Mouse (Mus musculus) right cerebral cortex, postnatal 25 days (tissue): ENCODE data around the gene Mroh2a.

Source experiments
- DNase-seq: peaks from one replicate; pipeline ENCODE4 v3.0.0; 2022

Gene Mroh2a

DNA sequence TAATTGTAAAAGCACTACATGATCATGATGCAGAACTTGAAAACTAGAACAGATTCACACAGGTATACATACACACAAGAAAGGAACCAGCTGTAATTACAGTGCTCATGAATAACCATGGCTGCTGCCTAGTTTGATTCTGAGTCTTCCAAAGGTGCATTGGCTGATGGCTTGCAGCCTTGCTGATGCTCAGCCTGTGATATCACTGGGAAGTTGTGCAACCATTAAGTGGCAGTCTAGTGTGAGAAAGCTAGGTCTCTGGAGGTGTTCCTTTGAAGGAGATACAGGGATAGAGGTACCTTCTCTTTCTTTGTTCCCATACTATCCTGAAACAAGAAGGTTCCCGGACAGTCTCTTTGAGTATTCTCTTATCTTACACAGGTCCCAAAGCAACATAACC, 7.7 kb upstream of the Mroh2a start:
- DNase-seq = no peak

DNA sequence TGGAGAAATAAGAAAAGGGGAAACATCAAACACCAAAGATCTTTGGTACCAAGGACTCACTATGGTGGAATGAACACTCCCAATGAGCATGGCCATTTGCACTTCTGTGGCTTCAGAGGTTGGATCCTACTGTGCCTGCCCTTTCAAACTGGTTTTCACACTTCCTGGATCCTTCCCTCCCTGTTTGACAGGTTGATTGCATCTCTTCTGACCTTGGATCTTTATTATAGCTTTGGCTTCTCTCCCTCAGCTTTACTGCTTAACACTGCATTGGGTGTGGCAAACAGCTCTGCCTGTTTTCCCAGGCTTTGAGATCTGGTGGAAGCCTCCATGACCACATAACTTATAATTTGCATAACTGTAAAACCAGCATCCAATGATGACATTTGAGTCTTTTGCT, 6.5 kb upstream of the Mroh2a start:
- peak; percentile 5 for DNase-seq

DNA sequence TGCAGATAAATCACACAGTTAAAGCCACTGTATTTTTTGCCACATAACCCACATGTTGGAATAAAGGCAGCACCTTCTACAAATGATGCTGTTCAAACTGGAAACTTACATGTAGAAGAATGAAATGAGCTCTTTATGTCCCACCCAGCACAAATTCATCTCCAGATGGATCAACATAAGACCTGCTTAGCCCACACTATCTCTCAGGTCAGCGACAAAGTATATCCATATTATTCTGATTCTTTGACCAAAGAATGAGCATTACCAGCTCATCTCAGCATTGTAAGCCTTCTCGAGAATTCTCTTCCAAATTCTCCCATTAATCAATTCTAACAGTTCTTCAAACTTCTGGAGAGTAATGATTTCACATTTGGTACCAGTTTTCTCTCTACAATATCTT, 4.6 kb upstream of the Mroh2a start:
- DNase-seq = no peak

DNA sequence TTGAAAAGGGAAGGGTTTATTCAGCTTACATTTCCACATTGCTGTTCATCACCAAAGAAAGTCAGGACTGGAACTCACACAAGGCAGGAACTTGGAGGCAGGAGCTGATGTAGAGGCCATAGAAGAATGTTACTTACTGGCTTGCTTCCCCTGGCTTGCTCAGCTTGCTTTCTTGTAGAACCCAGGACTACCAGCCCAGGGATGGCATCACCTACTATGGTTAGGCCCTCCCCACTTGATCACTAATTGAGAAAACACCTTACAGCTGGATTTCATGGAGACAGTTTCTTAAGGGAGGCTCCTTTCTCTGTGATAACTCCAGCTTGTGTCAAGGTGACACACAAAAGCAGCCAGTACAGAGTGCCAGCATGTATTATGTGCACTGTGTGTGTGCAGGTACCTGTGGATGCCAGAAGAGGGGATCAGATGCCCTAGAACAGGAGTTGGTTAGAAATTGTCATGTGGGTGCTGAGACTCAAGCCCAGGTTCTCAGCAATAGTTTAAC, 3.7 kb upstream of the Mroh2a start:
- DNase-seq = peak; percentile 4

DNA sequence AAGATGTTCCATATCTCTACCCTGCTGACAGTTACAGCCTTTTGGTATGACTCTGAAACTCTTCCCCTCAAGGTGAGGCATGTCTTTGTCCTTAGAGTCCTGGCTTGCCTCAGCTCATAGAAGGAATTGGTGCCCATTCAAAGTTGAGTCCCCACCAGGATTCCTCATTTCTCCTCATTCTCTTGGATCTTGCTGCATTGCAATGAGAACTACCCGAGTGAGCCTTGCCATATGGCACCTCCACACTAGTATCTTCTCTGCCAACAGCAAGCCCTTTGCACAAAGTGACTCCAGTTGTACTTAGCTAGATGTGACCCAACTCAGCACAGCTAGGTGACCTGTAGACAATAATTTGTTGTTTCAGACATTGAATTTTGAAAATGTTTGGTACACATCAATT, 3.2 kb upstream of the Mroh2a start:
- DNase-seq = peak; percentile 3

DNA sequence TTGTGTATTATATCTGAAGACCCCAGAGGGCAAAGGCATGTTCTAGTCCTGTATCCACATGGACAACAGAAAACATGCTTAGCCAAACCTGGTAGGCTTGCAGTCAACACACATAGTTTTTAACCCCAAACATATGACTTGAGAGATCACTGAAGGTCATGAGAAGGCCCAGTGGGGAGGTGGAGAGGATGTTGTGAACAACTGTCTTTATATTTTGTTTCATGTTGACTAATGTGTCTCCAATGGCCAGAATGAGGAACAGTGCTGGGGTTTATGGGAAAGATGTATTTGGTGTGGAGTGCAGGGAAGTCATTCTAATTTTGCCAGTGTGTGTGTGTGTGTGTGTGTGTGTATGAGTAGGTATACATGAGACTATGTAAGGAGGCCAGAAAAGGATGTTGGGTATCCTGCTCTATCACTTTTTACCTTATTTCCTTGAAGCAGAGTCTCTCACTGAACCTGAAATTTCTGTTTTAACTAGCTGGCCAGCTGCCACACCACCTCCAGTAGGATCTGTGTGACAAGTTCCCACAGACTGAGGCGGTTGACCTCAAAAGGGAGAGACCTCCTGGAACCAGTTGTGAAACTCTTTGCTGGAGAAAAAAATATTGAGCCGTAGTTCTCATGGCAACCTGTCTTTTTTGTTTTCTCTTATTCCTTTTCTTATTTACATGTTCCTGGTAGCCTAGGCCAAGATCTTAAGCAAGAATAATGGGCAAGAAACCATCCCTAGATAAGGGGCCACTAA, 2.6 kb upstream of the Mroh2a start:
- peak; percentile 3 for DNase-seq

DNA sequence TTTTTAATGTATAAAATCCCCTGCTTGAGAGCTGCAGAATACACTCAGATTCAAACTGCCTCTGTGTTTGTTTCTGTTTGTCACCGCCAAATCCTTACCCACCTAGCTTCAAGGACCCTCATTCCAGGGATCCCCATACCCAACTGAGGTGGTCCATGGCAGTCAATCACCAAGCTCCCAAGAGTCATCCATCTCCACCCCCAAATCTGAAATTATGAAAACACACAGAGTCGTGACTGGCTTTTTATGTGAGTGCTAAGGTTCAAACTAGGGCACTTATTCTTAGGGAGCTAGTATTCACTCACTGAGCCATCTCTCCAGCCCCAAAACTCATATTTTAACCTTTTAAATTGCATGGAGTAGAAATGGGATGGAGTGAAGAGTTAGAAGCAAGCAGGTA, 1.5 kb upstream of the Mroh2a start:
- DNase-seq = peak; percentile 2

DNA sequence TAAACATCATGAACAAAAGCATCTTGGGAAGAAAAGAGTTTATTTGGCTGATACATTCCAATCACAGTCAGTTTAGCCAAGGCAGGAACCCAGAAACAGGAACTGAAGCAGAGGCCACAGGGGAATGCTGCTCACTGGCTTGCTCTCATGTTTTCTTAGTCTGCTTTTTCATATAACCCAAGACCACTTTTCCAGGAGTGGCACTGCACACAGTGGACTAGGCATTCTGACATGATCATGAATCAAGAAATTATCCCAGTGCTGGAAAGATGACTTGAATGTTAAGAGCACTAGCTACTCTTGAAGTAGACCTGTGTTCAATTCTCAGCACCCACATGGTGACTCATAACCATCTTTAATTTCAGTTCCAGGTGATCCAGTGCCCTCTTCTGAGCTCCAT, 1.0 kb upstream of the Mroh2a start:
- peak; percentile 2 for DNase-seq

DNA sequence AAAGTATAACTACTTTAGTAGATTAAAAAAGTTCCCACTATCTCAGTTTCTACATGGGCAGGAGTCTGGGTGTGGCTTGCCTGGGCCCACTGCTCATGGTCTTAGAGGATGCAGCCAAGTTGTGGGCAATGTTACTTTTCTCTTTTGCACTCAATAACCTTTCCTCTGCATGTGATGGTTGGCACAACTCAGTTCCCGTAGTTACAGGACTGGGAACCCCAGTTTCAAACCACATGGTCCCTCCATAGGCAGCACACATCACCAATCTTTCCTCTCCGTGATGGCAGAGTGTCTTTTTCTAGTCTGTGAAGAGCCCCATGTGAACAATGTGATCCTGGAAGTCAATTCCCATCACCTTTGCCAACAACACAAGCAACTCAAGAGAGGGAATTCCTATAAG, 696 bp downstream of the Mroh2a start:
- peak; percentile 4 for DNase-seq

DNA sequence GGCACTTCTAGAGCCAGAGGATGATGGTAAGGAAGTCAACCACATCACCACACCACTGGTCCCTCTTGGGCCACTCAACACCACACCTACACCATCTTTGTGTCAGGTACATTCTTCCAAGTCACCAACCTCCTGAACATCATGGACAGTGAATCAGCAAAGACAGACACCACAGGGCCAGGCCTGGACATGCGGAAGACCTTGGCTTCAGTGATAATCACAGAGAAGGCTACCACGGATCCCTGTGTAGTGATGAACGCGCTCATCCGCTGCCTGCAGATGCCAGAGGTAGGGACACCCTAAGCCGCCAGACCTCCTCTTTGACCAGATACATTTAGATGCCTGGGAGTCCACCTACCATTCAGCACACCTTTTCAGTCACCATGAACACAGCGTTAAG, 1.3 kb downstream of the Mroh2a start:
- DNase-seq = peak; percentile 13

DNA sequence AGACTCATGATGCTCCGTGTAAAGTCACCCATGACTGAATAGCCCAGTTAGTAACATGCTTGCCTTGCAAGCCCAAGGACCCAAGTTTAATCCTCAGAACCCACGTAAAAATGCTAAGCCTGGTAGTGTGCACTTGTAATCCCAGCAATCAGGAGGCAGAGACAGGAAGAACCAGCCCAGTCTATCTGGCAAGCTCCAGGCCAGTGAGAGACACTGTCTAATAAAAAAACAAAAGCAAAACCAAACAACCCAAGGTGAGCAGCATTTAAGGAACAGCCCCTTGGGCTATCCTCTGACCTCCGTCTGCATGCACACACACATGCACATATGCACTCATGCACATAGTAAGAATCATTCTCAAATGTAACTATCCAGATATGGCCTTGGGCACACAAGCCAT, 2.8 kb downstream of the Mroh2a start:
- DNase-seq = peak; percentile 4

DNA sequence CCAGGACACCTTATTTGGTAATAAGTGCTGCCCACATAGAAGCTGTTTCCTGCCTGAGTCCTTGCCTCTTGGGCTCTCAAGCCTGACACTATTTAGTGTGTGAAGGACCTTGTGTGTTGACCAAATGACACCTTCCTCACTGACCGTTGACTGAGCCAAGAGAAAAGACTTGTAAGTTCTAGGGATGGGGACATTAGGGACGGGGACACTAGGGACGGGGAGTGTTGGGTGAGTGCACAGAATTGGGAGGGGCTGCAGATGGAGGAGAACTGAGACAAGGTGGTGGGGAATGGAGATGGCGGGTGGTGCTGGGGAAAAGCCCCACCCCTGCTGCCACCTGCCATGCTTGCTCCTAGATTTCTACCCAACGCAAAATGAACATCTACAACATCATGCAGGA, 3.2 kb downstream of the Mroh2a start:
- peak; percentile 20 for DNase-seq

DNA sequence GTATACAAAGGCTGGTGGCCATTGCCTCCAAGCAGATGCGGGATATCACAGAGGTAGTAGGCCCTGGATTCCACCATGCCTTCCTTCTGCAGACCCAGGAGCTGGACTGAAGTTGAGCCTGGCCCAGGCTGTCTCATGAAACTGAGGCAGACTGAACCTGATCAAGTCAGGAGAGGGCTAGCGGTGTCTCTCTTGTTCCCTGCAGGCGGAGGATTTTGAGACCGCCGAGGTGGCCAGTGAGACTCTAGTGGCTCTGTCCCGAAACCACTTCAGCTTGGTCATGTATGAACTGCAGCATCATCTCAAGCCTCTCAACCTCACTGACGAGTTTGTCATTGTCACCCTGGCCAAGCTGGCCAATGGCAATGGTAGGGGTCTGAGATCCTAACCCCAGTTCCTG, 3.6 kb downstream of the Mroh2a start:
- peak; percentile 6 for DNase-seq

DNA sequence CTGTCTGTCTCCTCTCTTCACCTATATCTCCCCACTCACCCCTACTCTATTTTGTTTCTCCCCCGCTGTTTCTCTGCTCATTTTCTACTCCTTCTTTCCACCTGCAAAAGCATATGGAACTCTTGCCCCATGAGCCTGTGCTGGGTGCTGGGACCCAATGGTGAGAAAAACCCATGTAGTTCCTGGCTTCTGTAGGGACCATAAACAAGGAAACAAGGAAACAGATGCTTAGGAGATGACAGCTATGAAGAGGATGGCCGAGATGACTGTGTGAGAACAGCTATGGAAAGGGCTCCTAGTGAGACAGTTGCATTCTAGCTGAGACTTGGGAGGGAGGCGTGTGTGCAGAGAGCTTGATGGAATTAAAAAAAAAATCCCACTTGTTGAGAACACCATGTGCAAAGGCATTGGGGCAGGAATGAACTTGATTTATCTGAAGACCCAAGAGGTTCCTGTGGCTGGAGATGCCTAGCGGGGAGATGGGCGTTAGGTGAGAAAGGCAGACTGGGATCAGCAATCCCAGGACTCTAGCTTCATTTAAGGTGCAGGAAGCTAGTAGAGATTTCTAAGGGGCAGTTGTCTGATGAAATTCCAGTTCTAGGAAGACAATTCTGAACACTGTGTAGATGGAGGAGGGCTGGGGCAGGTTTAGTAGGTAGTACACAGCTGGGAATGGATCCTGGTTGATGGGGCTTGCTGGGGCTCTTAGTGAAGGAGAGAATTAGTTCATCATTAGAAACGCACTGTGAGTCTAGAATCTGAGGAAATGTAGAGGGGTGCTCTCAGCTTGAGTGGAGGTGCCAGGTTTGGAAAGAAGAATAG, 4.4 kb downstream of the Mroh2a start:
- DNase-seq = peak; percentile 4

DNA sequence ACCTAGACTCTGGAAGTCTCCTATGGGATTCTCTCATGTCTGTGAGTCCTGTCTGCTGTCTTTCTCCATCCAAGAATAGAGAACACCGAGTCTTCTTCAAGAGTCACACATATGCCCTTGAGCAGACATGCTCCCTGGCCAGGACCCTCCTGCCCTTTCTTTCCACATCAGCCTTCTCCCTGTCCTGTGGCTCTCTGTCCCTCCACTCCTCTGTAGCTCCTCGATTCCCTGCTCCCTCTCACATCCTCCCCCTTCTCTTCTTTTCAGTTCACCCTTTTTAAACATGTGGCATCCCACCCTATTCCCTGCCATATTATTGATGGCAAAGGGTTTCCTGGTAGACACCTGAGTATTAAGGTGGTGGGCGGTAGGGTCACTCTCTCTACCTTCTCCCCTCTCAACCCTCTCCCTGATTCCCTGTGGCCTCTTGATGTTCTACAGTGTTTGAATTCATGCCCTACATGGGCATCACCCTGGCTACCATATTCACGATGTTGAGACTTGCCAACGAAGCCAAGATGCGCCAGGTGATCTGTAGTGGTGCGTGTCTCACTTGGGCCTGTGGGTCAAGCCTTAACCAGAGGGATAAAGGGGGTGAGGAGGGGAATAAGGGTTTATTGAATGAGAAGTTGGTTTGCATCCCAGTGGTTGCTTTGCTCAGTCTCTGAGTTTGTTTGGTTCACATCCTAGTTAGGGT, 5.2 kb downstream of the Mroh2a start:
- DNase-seq = no peak

DNA sequence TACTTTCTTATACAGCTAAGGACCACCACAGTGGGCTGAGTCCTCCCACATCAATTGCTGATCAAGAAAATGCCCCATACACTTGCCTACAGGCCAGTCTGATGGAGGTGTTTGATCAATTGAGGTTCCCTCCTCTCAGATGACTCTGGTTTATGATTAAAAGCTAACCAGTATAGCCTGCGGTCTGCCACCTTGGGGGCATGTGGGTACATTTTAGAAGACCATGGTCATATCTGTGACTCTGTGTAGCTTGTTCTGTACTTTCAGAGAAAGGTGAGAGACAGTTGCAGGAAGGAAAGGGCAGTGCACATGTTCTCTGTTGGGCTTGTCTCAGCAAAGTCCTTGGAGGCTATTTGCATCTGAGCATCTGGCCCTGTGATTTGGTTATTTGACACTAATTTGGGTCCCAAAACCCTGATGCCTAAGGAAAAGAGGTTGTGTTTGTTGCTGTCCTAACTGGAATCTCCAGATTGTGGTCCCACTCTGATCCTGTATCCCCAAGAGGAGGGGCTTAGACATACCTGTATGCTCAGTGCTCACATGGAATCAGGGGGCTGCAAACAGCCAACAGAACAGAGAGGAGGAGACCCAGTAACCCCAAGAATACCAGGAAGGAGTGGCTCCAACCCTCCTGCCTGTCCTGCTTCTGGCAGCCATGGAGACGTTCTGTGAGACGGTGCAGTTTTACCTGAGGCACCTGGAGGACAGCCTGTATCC, 6.0 kb downstream of the Mroh2a start:
- no peak for DNase-seq

DNA sequence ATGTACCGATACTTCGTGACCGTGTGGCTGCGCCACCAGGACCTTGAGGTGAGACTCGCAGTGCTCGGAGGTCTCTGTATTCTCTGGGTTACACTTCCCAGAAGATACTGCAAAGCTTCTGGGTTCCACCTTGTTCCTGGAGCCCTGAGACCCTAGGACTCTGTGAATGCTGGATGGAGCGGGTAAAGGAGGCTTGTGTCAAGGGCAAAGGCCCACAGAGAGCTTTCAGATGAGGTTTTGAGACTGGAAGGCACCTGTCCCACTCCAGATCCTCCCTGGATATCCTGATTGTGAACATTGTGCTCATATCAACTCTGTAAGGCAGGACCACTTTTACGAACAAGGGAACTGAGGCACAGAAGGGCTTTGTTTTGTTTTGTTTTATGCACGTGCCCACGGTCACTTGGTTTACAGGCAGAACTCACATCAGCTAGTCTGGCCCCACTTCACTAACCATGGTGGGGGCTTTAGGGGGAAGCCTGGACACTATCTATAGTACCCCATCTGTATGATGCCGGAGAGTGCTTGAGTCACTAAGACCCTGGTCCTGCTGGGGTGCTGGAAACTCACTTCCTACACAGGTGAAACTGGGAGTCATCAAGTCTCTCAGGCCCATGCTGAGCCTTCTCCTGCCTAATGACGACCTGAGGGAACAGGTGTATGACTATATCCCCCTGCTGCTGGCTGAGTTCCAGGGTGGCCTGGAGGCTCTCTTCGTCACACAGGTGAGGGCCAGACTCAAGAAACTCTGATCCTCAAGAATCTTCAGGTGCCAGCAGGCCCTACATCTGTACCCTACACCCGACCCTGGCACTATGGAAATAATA, 6.8 kb downstream of the Mroh2a start:
- DNase-seq = no peak

DNA sequence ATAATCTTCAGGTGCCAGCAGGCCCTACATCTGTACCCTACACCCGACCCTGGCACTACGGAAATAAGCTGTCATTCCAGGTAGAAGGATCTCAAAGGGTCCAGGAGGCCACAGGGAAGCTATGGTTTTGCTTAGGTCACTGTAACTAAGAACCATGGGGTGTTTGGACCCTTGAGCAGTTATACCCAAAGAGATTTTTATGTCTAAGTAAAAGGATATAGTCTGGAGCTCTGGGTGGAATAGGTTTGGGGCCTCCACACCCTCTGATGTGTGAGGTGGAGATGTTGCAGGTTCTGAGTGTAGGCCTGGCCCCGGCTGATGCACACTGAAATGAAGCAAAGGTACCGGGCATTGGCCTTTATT, 7.4 kb downstream of the Mroh2a start:
- DNase-seq = no peak

DNA sequence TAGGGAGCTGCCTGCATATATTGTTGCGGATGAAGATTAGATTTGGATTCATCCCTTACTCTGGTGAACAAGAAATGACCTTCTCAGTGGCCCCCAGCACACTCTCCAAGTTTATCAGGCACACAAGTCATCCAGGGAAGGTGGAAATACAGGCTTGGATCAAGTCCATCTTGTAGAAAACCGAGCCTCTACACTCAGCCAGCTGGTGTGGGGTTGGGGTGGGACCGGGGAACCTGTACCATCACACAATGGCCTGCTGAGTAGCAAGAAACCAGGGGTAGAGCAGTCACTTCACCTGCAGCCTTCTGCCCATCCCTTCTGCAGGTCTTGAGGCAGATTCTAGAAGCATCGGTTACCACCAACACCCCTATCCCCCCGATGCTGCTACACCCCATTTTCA, 7.9 kb downstream of the Mroh2a start:
- no peak for DNase-seq

DNA sequence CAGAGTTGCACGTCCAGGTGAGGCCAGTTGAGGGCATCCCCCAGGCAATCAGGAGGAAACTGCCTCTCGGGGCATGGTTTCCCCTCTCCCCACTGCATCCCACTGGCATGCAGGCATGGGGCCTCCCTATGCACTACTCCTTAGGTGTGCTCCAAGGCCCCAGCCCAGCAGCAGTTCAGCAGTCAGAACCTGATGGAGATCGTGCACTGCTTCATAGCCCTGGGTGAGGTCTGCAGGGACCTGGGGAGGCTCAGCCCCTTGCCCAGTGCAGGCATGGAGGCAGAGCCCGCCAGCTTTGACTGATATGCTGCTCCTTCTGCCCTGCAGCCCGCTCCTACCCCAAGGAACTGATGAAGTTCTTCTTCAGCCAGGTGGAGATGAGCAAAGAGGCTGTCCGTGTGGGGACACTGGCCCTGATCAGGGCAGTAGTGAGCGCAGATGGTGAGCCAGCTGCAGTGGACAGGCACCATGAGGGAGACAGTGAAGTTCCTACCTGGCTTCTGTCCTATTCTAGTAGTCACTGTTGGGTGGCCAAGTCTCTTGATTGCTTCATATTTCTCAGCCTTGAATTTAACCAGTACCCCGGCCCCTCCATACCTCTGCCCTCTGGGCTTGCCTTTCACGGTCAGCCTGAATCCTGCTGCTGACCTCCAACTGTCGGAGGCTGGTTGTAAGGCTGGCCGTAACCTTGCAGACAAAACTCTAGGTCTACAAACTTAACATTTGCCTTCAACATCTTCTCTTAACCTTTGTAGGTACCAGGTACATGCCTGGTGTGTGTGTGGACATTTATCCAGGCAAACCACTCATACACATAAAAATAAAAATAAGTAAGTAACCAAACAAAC, 8.5 kb downstream of the Mroh2a start:
- no peak for DNase-seq

DNA sequence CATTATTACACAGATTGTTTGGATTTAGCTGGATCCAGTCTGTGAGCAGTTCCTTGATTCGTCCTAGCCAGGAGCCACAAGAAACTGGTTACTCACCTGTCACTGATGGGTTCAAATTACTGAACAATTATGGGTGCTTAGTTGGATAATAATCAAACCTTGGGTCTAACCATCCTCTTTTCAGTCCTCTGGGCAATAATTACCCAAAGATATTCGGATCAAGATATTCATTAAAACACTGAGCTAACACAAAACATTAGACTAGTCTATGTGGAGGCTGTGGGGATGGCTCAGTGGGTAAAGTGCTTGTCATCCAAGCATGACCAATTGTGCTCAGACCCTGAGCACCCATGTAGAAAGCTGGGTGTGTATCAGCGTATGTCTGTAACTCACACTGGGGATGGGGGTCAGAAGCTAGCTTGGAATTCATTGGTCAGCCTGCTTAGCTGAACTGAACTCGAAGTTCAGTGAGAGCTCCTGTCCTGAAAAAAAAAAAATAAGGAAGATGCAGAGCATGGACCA, 9.2 kb downstream of the Mroh2a start:
- no peak for DNase-seq
